Mouse (Mus musculus): ENCODE results near the gene Parp1. TPM values are rescaled to one million over a fixed set of nuclear protein-coding genes. Genes with fewer than 3 reads are reported as not detected.

Parp1 gene
- 37.9 TPM for polyA plus RNA-seq (2014; fragmentation: Illumina TruSeq; extraction: RNeasy Lipid Tissue Mini Kit (QIAGEN cat#74804))

DNA sequence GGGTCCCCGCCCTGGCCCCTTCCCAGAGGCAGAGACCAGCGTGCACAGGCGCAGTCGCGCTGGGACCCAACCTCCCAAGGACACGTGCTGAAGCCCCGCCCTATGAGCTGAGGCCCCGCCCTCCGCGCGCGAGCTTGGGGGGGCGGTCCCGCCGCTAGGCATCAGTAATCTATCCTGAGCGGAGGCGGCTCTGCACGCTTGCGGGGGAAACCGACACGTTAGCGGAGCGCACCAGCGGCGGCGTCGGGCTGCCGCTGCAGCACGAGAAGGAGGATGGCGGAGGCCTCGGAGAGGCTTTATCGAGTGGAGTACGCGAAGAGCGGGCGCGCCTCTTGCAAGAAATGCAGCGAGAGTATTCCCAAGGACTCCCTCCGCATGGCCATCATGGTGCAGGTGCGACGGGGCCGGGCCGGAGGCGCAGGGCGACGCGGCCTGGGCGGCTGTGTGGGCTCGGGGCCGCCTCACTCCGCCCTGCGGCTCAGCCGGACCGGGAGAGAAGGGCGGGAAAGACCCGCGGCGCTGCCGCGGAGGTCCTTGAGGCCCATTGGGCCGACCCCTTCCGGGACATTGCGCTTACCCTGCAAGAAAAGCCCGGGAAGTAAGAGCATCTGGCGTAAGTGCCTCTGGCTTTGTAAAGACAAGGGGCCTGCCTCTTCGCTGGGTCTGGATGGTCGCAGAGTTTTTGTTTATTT lies at the start of gene Parp1:
TSS of gene Parp1 (plus strand) at position 164 of the 692 bp plus-strand sequence.

DNA sequence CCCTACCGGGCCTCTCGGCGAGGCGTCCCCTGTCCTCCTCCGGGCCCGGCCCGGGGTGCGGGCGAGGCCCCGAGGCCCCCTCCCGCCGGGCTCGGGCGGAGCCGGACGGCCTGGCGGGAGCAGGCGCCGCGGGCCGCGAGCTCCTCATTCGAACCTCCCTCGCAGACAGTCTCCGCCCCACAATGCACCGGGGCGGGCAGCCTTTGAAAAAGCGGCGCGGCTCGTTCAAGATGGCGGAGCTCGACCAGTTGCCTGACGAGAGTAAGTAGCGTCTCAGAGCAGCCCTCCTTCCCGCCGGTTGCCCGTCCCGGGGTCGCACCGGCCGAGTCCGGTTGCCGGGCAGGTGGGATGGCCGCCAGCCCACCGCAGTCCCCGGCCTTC lies 72.4 kb downstream of the Parp1 start, which contains the start of gene Lin9:
TSS of gene Lin9 (plus strand) at position 14 of the 381 bp plus-strand sequence.

Other genes starting within 250 kb of the Parp1 start
- 37.8 TPM for gene Itpkb, start 238.4 kb upstream of the Parp1 start, polyA plus RNA-seq (2014; fragmentation: Illumina TruSeq; extraction: RNeasy Lipid Tissue Mini Kit (QIAGEN cat#74804))
- 1.6 TPM for gene Stum, start 85.4 kb upstream of the Parp1 start, polyA plus RNA-seq (2014; fragmentation: Illumina TruSeq; extraction: RNeasy Lipid Tissue Mini Kit (QIAGEN cat#74804))
- gene Lin9, start 72.2 kb downstream of the Parp1 start, polyA plus RNA-seq (2014; fragmentation: Illumina TruSeq; extraction: RNeasy Lipid Tissue Mini Kit (QIAGEN cat#74804)), result 33.6 TPM
- gene Mixl1, start 128.1 kb downstream of the Parp1 start, polyA plus RNA-seq (2014; fragmentation: Illumina TruSeq; extraction: RNeasy Lipid Tissue Mini Kit (QIAGEN cat#74804)), result not detected
- 86.2 TPM for gene Acbd3, start 157.1 kb downstream of the Parp1 start, polyA plus RNA-seq (2014; fragmentation: Illumina TruSeq; extraction: RNeasy Lipid Tissue Mini Kit (QIAGEN cat#74804))
- 2,896 TPM for gene H3f3a, start 245.0 kb downstream of the Parp1 start, polyA plus RNA-seq (2014; fragmentation: Illumina TruSeq; extraction: RNeasy Lipid Tissue Mini Kit (QIAGEN cat#74804))